Mouse (Mus musculus) forebrain, embryonic 16.5 days (tissue): ENCODE results near the gene Trim59. TPM values are rescaled to one million over a fixed set of nuclear protein-coding genes. Genes with fewer than 3 reads are reported as not detected.
A peak's percentile ranks its signal among the peaks of the same experiment; 100 is the strongest.

Experiments
- ATAC-seq: fragments of 200-750 bp; cut with Nextera tagmentation; 2 replicates; pipeline ENCODE4 v1.8.0; 2017; ENCODE audit warnings: mild to moderate bottlenecking, moderate library complexity
- H3K27ac ChIP-seq: fragments of 300-500 bp; sonication (generic); 2 replicates; pipeline ENCODE4 v1.5.1; 2014; ENCODE audit warnings: low read length, control low read depth
- H3K27me3 ChIP-seq: fragments of 300-500 bp; sonication (generic); replicated peaks from 2 replicates; pipeline ENCODE4 v1.6.1; 2014; ENCODE audit warnings: low read length; ENCODE audit not compliant: control insufficient read depth, insufficient read depth
- H3K36me3 ChIP-seq: fragments of 300-500 bp; sonication (generic); 2 replicates; pipeline ENCODE4 v1.6.1; 2014; ENCODE audit not compliant: control insufficient read depth, insufficient read depth
- H3K4me1 ChIP-seq: fragments of 300-500 bp; sonication (generic); replicated peaks from 2 replicates; pipeline ENCODE4 v1.6.1; 2014; ENCODE audit warnings: low read length; ENCODE audit not compliant: control insufficient read depth, insufficient read depth
- H3K4me2 ChIP-seq: fragments of 300-500 bp; sonication (generic); 2 replicates; pipeline ENCODE4 v1.6.1; 2014; ENCODE audit warnings: mild to moderate bottlenecking, low read length, control low read depth
- H3K4me3 ChIP-seq: fragments of 300-500 bp; sonication (generic); replicated peaks from 2 replicates; pipeline ENCODE4 v1.5.1; 2014; ENCODE audit warnings: mild to moderate bottlenecking, low read length, control low read depth
- H3K9ac ChIP-seq: fragments of 300-500 bp; sonication (generic); replicated peaks from 2 replicates; pipeline ENCODE4 v1.6.1; 2014; ENCODE audit warnings: low read depth, low read length, control low read depth
- H3K9me3 ChIP-seq: fragments of 300-500 bp; sonication (generic); 2 replicates; pipeline ENCODE4 v1.6.1; 2016; ENCODE audit warnings: low read length; ENCODE audit not compliant: control insufficient read depth
- WGBS: fragments of 180-500 bp; shearing (Covaris S2); extraction: QIAGEN DNeasy Blood & Tissue Kit; methylation state at CpG from one replicate; pipeline ENCODE4 v1.1.7; 2014; 5-methylcytosine and 5-hydroxymethylcytosine counted together
- polyA plus RNA-seq: library from polyadenylated mRNA; unstranded; fragments of >200 nt; fragmentation: Nextera tagmentation; extraction: Ambion mirVana; gene quantifications from 2 replicates; pipeline ENCODE4 v1.2.1, GENCODE M21; 2015

The Trim59 gene
- polyA plus RNA-seq: 72.8 and 89.6 TPM in 2 replicates

GRCm38 (mm10) chr3:69044645-69045399 is at the start of gene Trim59:
Gene Trim59 (minus strand): TSS chr3:69044755.
- no peaks in the 10 kb centered on the region for H3K36me3 ChIP-seq
- peak within 1 kb of the TSS; percentile 96 for H3K4me3 ChIP-seq
- peak; percentile 97 for ATAC-seq
- WGBS: under 1% methylated on average over 76 of the region's 80 CpGs
- no peaks in the 10 kb centered on the region for H3K9me3 ChIP-seq
- H3K4me2 ChIP-seq: peak within 1 kb of the TSS; percentile 95
- peak within 1 kb of the TSS; percentile 91 for H3K27ac ChIP-seq
- peaks cover 22% of the 10 kb centered on the region for H3K4me1 ChIP-seq
- H3K27me3 ChIP-seq: no peaks in the 10 kb centered on the region
- H3K9ac ChIP-seq: peak within 1 kb of the TSS; percentile 93

GRCm38 (mm10) chr3:69064005-69064404 is 19.4 kb upstream of the Trim59 start:
- WGBS: 41% methylated on average over 1 of the region's 1 CpGs
- 0 out of 2 replicates have a peak, but pooled peaks have one; percentile 31 for ATAC-seq

GRCm38 (mm10) chr3:69062764-69063163 is 18.2 kb upstream of the Trim59 start:
- H3K36me3 ChIP-seq: no peaks in the 10 kb centered on the region

More at GRCm38 (mm10) chr3:69064005-69064404, 19.4 kb upstream of the Trim59 start:
- no peaks in the 10 kb centered on the region for H3K27me3 ChIP-seq
- no peak overlapping the region for H3K9ac ChIP-seq
- H3K36me3 ChIP-seq: no peaks in the 10 kb centered on the region
- no peak overlapping the region for H3K4me2 ChIP-seq
- H3K4me1 ChIP-seq: no peaks in the 10 kb centered on the region
- no peak overlapping the region for H3K27ac ChIP-seq
- H3K9me3 ChIP-seq: no peaks in the 10 kb centered on the region
- no peak overlapping the region for H3K4me3 ChIP-seq

GRCm38 (mm10) chr3:69060672-69061071 is 16.1 kb upstream of the Trim59 start:
- Histone ChIP-seq H3K9ac (no peak overlapping the region), H3K4me2 (no peak overlapping the region), H3K27me3 (no peaks in the 10 kb centered on the region), H3K27ac (no peak overlapping the region), H3K36me3 (no peaks in the 10 kb centered on the region), H3K9me3 (no peaks in the 10 kb centered on the region), H3K4me3 (no peak overlapping the region), H3K4me1 (no peaks in the 10 kb centered on the region)
- WGBS: 97% methylated on average over 4 of the region's 4 CpGs
- no peak for ATAC-seq

More at GRCm38 (mm10) chr3:69062764-69063163, 18.2 kb upstream of the Trim59 start:
- 89% methylated on average over 1 of the region's 1 CpGs for WGBS
- Histone ChIP-seq H3K4me3 (no peak overlapping the region), H3K9me3 (no peaks in the 10 kb centered on the region), H3K27ac (no peak overlapping the region), H3K4me1 (no peaks in the 10 kb centered on the region), H3K4me2 (no peak overlapping the region), H3K27me3 (no peaks in the 10 kb centered on the region), H3K9ac (no peak overlapping the region)
- no peak for ATAC-seq

- Histone ChIP-seq H3K4me3 (no peak overlapping the region), H3K27ac (no peak overlapping the region), H3K4me1 (no peaks in the 10 kb centered on the region), H3K9me3 (no peaks in the 10 kb centered on the region), H3K27me3 (no peaks in the 10 kb centered on the region), H3K9ac (no peak overlapping the region), H3K36me3 (no peaks in the 10 kb centered on the region), H3K4me2 (no peak overlapping the region)
- ATAC-seq: no peak
- WGBS: 82% methylated on average over 3 of the region's 3 CpGs
These were observed 11.3 kb upstream of the Trim59 start for GRCm38 (mm10) chr3:69055871-69056270.

- 90% methylated on average over 7 of the region's 7 CpGs for WGBS
- Histone ChIP-seq H3K36me3 (no peaks in the 10 kb centered on the region), H3K27me3 (no peaks in the 10 kb centered on the region), H3K27ac (no peak overlapping the region), H3K9me3 (no peaks in the 10 kb centered on the region), H3K4me2 (no peak overlapping the region), H3K4me1 (no peaks in the 10 kb centered on the region), H3K9ac (no peak overlapping the region), H3K4me3 (no peak overlapping the region)
- no peak for ATAC-seq
These were observed 10.3 kb upstream of the Trim59 start for GRCm38 (mm10) chr3:69054760-69055432.

GRCm38 (mm10) chr3:69051894-69052293 is 7.3 kb upstream of the Trim59 start:
- H3K4me2 ChIP-seq: no peak overlapping the region
- 94% methylated on average over 11 of the region's 11 CpGs for WGBS
- H3K4me3 ChIP-seq: no peak overlapping the region
- no peaks in the 10 kb centered on the region for H3K36me3 ChIP-seq
- no peak for ATAC-seq
- H3K9me3 ChIP-seq: no peaks in the 10 kb centered on the region
- no peak overlapping the region for H3K27ac ChIP-seq
- no peaks in the 10 kb centered on the region for H3K27me3 ChIP-seq
- H3K9ac ChIP-seq: no peak overlapping the region
- H3K4me1 ChIP-seq: no peaks in the 10 kb centered on the region

- Histone ChIP-seq H3K9me3 (no peaks in the 10 kb centered on the region), H3K9ac (no peak overlapping the region), H3K27ac (no peak overlapping the region), H3K4me3 (no peak overlapping the region), H3K27me3 (no peaks in the 10 kb centered on the region), H3K36me3 (no peaks in the 10 kb centered on the region), H3K4me1 (peaks cover 4% of the 10 kb centered on the region; the same call in 1 of the 2 replicates), H3K4me2 (no peak overlapping the region)
- ATAC-seq: no peak
- WGBS: 67% methylated on average over 6 of the region's 6 CpGs
These were observed 4.5 kb upstream of the Trim59 start for GRCm38 (mm10) chr3:69049011-69049410.

GRCm38 (mm10) chr3:69047684-69048083 is 3.1 kb upstream of the Trim59 start:
- H3K9me3 ChIP-seq: no peaks in the 10 kb centered on the region
- no peak overlapping the region for H3K4me2 ChIP-seq
- H3K36me3 ChIP-seq: no peaks in the 10 kb centered on the region
- ATAC-seq: no peak
- no peaks in the 10 kb centered on the region for H3K27me3 ChIP-seq
- peaks cover 8% of the 10 kb centered on the region; the same call in 1 of the 2 replicates for H3K4me1 ChIP-seq
- WGBS: 83% methylated on average over 4 of the region's 4 CpGs
- H3K4me3 ChIP-seq: no peak overlapping the region
- no peak overlapping the region for H3K27ac ChIP-seq
- H3K9ac ChIP-seq: no peak overlapping the region
